Mouse (Mus musculus) lung, adult 2 months (tissue): Measurements from ENCODE around the gene Slc12a8.

Source experiments
- CTCF ChIP-seq: fragments of 200-500 bp; IDR thresholded peaks from 2 replicates; pipeline ENCODE4 v1.5.1; 2011; ENCODE audit warnings: mild to moderate bottlenecking, low read length, control low read depth; ENCODE audit not compliant: insufficient read depth
- POLR2A ChIP-seq: fragments of 200-500 bp; IDR thresholded peaks from 2 replicates; pipeline ENCODE4 v1.6.1; 2011; ENCODE audit warnings: low read depth, mild to moderate bottlenecking, control low read depth, low read length, borderline replicate concordance; ENCODE audit errors: extremely low read depth

DNA sequence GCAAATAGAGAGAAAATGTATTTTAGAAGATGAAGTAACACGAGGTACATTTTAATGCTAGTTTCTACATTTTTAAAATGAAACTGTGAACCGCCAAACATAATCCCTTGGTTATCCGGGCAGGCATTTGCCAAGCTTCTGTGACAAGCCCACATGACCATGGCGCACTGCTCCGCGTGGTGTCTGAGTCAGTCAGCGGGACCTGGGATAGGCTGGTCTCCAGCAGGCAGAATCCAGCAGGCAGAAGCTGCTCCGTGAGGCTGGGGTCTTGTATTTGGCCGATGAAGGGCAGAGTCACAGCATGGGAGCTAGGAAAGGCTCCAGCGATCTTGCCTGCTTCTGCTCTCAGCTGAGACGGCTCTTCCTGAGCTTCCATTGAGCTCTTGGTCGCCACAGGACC lies 41.0 kb downstream of the Slc12a8 start:
- TF ChIP-seq CTCF (no peak), POLR2A (no peak)
